Comparison of ENCODE assay signal across 14 mouse cellular contexts in the genomic region with DNA sequence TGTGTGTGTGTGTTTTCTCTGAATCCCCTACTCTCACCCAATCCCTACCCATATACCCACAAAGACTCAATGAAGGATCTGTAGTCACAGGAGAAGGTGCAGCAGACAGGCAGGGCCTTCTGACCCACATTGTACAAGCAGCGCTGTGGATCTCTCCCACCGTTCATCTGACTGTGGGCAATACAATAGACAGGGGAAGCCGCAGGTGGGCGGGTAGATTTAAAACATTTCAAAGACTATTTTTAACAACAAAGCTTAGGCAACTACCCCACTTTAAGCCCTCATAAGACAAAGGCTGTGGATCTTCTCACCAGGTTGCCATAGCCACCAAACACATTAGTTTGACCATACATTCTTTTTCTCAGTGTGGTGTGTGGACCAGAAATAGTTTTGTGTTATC.
A peak's percentile ranks its signal among the peaks of the same experiment; 100 is the strongest.
DNase-seq lines count a peak whose midpoint lies in the region; ATAC-seq lines count a peak whose summit lies in the region.
"Had no signal": no experiment of that assay in that cellular context is flagged by ENCODE, and none has a peak within 500 bp of the region (broad histone marks: within the 10 kb centered on the region; RNA-seq: fewer than 3 reads in every experiment).

No protein-coding gene starts in this region.

- no peak overlapping the region for H3K4me3 ChIP-seq in heart, embryonic 11.5 days (ENCODE audit: low read depth, low read length)
- H3K4me3 ChIP-seq in brown adipose tissue, adult 24 weeks (ENCODE audit: insufficient read depth, low read depth, low read length) = no peak overlapping the region
- H3K4me3 ChIP-seq: embryonic facial prominence, embryonic 10.5 days; hindbrain, embryonic 13.5 days had no signal

- H3K27me3 ChIP-seq in heart, embryonic 11.5 days (ENCODE audit: control insufficient read depth, insufficient read depth, low read length) = no peaks in the 10 kb centered on the region
- H3K27me3 ChIP-seq: hindbrain, embryonic 13.5 days had no signal

- no peak overlapping the region for H3K4me2 ChIP-seq in heart, embryonic 11.5 days
- H3K4me2 ChIP-seq: hindbrain, embryonic 13.5 days had no signal

- 0 out of 2 replicates have a peak, but pooled peaks cover 3% of the 10 kb centered on the region for H3K36me3 ChIP-seq in heart, embryonic 11.5 days (ENCODE audit: control insufficient read depth, insufficient read depth, low read length)
- H3K36me3 ChIP-seq: embryonic facial prominence, embryonic 10.5 days; hindbrain, embryonic 13.5 days had no signal

- H3K9ac ChIP-seq in heart, embryonic 11.5 days (ENCODE audit: low read depth, low read length) = peak overlapping the region; percentile 46; the same call in 1 of the 2 replicates
- H3K9ac ChIP-seq: forebrain, postnatal 0 days; hindbrain, embryonic 13.5 days had no signal

- no peak for DNase-seq in heart, postnatal 14 days
- peak; percentile 72 for DNase-seq in thymus, postnatal 0 days (ENCODE audit: low spot score)
- DNase-seq in layer of hippocampus, adult 9-11 months = no peak
- no peak for DNase-seq in right cerebral cortex, adult 18-20 months
- DNase-seq in adrenal gland, postnatal 36 days = no peak
- DNase-seq: cerebellum, postnatal 14 days; forebrain, postnatal 0 days; kidney, adult 8-10 months; right cerebral cortex, postnatal 25 days had no signal

- no peak for ATAC-seq in heart, embryonic 11.5 days (replicated peaks; ENCODE audit: insufficient number of reproducible peaks, low FRiP score, low TSS enrichment)
- peak; percentile 41 for ATAC-seq in CD4-positive, CD25-positive, alpha-beta regulatory T cell, adult 4 months
- ATAC-seq: forebrain, postnatal 0 days had no signal

- WGBS in heart, embryonic 11.5 days (ENCODE audit: insufficient replicate concordance) = 70% methylated on average over 4 of the region's 4 CpGs

- intact Hi-C loops in heart, postnatal 14 days (cut with DNase I) = no loop called here

- no peaks in the 10 kb centered on the region for H3K9me3 ChIP-seq in heart, embryonic 11.5 days (replicated peaks; ENCODE audit: control insufficient read depth, low read length)
- H3K9me3 ChIP-seq: embryonic facial prominence, embryonic 10.5 days; hindbrain, embryonic 13.5 days had no signal

- peaks cover 28% of the 10 kb centered on the region for H3K4me1 ChIP-seq in heart, embryonic 11.5 days (ENCODE audit: control insufficient read depth, insufficient read depth, low read length)
- H3K4me1 ChIP-seq in brown adipose tissue, adult 24 weeks (ENCODE audit: control insufficient read depth, insufficient read depth, insufficient read length, low read length) = no peaks in the 10 kb centered on the region
- H3K4me1 ChIP-seq: hindbrain, embryonic 13.5 days had no signal

- peak overlapping the region; percentile 78 for H3K27ac ChIP-seq in heart, embryonic 11.5 days (ENCODE audit: low read depth, low read length)
- H3K27ac ChIP-seq in brown adipose tissue, adult 24 weeks (replicated peaks; ENCODE audit: low read depth, low read length) = peak overlapping the region; percentile 36; the same call in 1 of the 2 replicates
- H3K27ac ChIP-seq: hindbrain, embryonic 13.5 days had no signal
